Comparison of ENCODE assay signal across 29 mouse cellular contexts in the genomic region with DNA sequence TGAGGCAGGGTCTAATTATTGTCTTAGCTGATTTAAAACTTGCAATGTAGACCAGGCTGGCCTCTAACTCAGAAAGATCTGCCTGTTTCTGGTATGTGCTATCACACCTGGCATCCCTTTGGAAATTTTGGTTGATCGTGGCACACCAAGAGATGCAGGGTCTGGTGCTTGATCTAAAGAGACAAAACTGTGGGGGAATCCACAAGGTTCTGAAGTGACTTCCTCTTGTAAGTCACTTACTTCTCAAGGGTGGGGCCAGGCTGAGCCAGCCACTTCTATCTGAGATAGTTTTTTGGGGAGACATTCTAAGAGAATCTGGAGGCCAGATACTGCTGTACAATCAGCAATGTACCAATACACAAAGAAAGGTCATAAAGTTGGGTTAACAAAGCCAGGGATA. TPM values are rescaled to one million over a fixed set of nuclear protein-coding genes. Genes with fewer than 3 reads are reported as not detected.
DNase-seq lines count a peak whose midpoint lies in the region; ATAC-seq and TF ChIP-seq lines count a peak whose summit lies in the region.
"Had no signal": no experiment of that assay in that cellular context is flagged by ENCODE, and none has a peak within 500 bp of the region (broad histone marks: within the 10 kb centered on the region; RNA-seq: fewer than 3 reads in every experiment).

No protein-coding gene starts in this region.

- no peak for TF ChIP-seq EP300 in liver, embryonic 14.5 days (IDR thresholded peaks at IDR 0.05; ENCODE audit: low read depth)

- peak overlapping the region; percentile 20; the same call in 1 of the 2 replicates for H3K4me2 ChIP-seq in liver, embryonic 14.5 days (ENCODE audit: low read depth)
- H3K4me2 ChIP-seq: embryonic facial prominence, embryonic 15.5 days; forebrain, embryonic 12.5 days; heart, embryonic 11.5 days; hindbrain, embryonic 13.5 days; neural tube, embryonic 15.5 days had no signal

- no peaks in the 10 kb centered on the region for H3K27me3 ChIP-seq in spleen, adult 2 months (ENCODE audit: control insufficient read depth, insufficient read depth, low read length)
- H3K27me3 ChIP-seq in liver, embryonic 14.5 days (ENCODE audit: control insufficient read depth, insufficient read depth, low read length): no peaks in the 10 kb centered on the region
- H3K27me3 ChIP-seq: embryonic facial prominence, embryonic 15.5 days; forebrain, embryonic 12.5 days; hindbrain, embryonic 13.5 days; neural tube, embryonic 15.5 days had no signal

- 23% methylated on average over 1 of the region's 1 CpGs for WGBS in spleen, adult 2 months
- WGBS in liver, embryonic 14.5 days (ENCODE audit: insufficient replicate concordance): 54% methylated on average over 1 of the region's 1 CpGs

- H3K36me3 ChIP-seq in spleen, adult 2 months (ENCODE audit: control insufficient read depth, insufficient read depth, low read length): peaks cover 3% of the 10 kb centered on the region; the same call in 1 of the 2 replicates
- peaks cover 3% of the 10 kb centered on the region for H3K36me3 ChIP-seq in liver, embryonic 14.5 days (replicated peaks; ENCODE audit: control insufficient read depth, insufficient read depth, low read depth)
- H3K36me3 ChIP-seq: embryonic facial prominence, embryonic 10.5 days; embryonic facial prominence, embryonic 15.5 days; forebrain, embryonic 12.5 days; hindbrain, embryonic 13.5 days; neural tube, embryonic 15.5 days had no signal

- peaks cover 29% of the 10 kb centered on the region for H3K4me1 ChIP-seq in spleen, adult 2 months (ENCODE audit: control insufficient read depth, insufficient read depth, insufficient read length)
- H3K4me1 ChIP-seq in liver, embryonic 14.5 days (replicated peaks; ENCODE audit: control insufficient read depth in 2 of 2, insufficient read depth in 2 of 2, low read length in 1 of 2): peaks cover 58 to 60% of the 10 kb centered on the region in 2 experiments
- H3K4me1 ChIP-seq: embryonic facial prominence, embryonic 10.5 days; embryonic facial prominence, embryonic 15.5 days; forebrain, embryonic 12.5 days; hindbrain, embryonic 13.5 days; neural tube, embryonic 15.5 days had no signal

- no peak for TF ChIP-seq CTCF in spleen, adult 2 months (IDR thresholded peaks at IDR 0.05; ENCODE audit: extremely low read depth, insufficient read depth, insufficient read length, insufficient replicate concordance)
- TF ChIP-seq CTCF in liver, embryonic 14.5 days (IDR thresholded peaks at IDR 0.05; ENCODE audit: low read depth): no peak

- H3K9me3 ChIP-seq in liver, embryonic 14.5 days (ENCODE audit: control insufficient read depth, low read length): no peaks in the 10 kb centered on the region
- H3K9me3 ChIP-seq: embryonic facial prominence, embryonic 10.5 days; embryonic facial prominence, embryonic 15.5 days; forebrain, embryonic 12.5 days; hindbrain, embryonic 13.5 days; neural tube, embryonic 15.5 days had no signal

- DNase-seq in spleen, adult 2 months (ENCODE audit: low read depth in 1 of 2, low spot score in 2 of 2): peak in 1 of 2 experiments; percentile 19
- DNase-seq in spleen, postnatal 14 days (ENCODE audit: low spot score in 2 of 2): no peak
- peak; percentile 36 for DNase-seq in A20 (ENCODE audit: low read depth, low spot score)
- peak; percentile 52 for DNase-seq in B cell, adult 2 months
- no peak for DNase-seq in liver, embryonic 14.5 days (ENCODE audit: low read depth in 3 of 3, low spot score in 3 of 3)
- no peak for DNase-seq in embryo, embryonic 10.5 days (ENCODE audit: low spot score)
- DNase-seq in gastrocnemius, postnatal 25 days: no peak
- no peak for DNase-seq in testis, postnatal 10 days (ENCODE audit: low spot score)
- DNase-seq: adrenal gland, adult 2 months; adrenal gland, postnatal 36 days; cerebellum, adult 18-20 months; cerebellum, postnatal 10 days; gastrocnemius, postnatal 10 days; heart, adult 18-20 months; heart, postnatal 4 days; kidney, postnatal 25 days; lung, postnatal 4 days; midbrain, embryonic 14.5 days; retina, postnatal 1 day; right cerebral cortex, postnatal 14 days had no signal

- H3K9ac ChIP-seq in liver, embryonic 14.5 days (replicated peaks): no peak overlapping the region; the same call in 1 of the 2 replicates
- H3K9ac ChIP-seq: embryonic facial prominence, embryonic 15.5 days; forebrain, embryonic 12.5 days; hindbrain, embryonic 13.5 days; neural tube, embryonic 15.5 days had no signal

- ATAC-seq in liver, embryonic 14.5 days (ENCODE audit: insufficient read depth): no peak
- ATAC-seq: activated CD4-positive, CD25-positive, alpha-beta regulatory T cell, adult 4 months; intestine, postnatal 0 days had no signal

- peak overlapping the region; percentile 52 for H3K27ac ChIP-seq in spleen, adult 2 months (ENCODE audit: insufficient read depth, low read length)
- H3K27ac ChIP-seq in liver, embryonic 14.5 days: peak overlapping the region; percentile 49
- H3K27ac ChIP-seq: embryonic facial prominence, embryonic 10.5 days; embryonic facial prominence, embryonic 15.5 days; forebrain, embryonic 12.5 days; hindbrain, embryonic 13.5 days; neural tube, embryonic 15.5 days; stomach, postnatal 0 days had no signal

- TF ChIP-seq POLR2A in spleen, adult 2 months (IDR thresholded peaks at IDR 0.05; ENCODE audit: low read depth, low read length): no peak

- H3K4me3 ChIP-seq in spleen, adult 2 months (ENCODE audit: extremely low read depth, insufficient read depth, insufficient read length): no peak overlapping the region
- no peak overlapping the region for H3K4me3 ChIP-seq in liver, embryonic 14.5 days (ENCODE audit: insufficient read depth in 1 of 2, low read depth in 2 of 2, low read length in 2 of 2)
- H3K4me3 ChIP-seq: embryonic facial prominence, embryonic 10.5 days; embryonic facial prominence, embryonic 15.5 days; forebrain, embryonic 12.5 days; hindbrain, embryonic 13.5 days; neural tube, embryonic 15.5 days had no signal

RNA-seq across cellular contexts. Expression of gene Man1a, which starts 40.8 kb away (rescaled TPM):
- 35.7 and 54.1 TPM in 2 replicates for polyA plus RNA-seq in spleen, adult 2 months (2012; rRNA removed)
- polyA plus RNA-seq in liver, embryonic 14.5 days (2012; rRNA removed): 9.5 and 12.4 TPM in 2 replicates
- 11.5 and 12.4 TPM in 2 replicates for polyA plus RNA-seq in liver, embryonic 14.5 days (2014; fragmentation: Nextera tagmentation; extraction: Ambion mirVana)
- total RNA-seq in gastrocnemius, postnatal 25 days (2021): 10 to 100 TPM in 1 of 2 experiments, 1 to 10 TPM in 1; 9.3 to 15.8 TPM

Comparison
In these comparisons a context has a peak if more than half of its experiments do, and no peak if none do; other contexts are left out.
1. DNase-seq: peak in A20 (single experiment) and B cell, adult 2 months (2 of 2); none in spleen, postnatal 14 days (0 of 2), liver, embryonic 14.5 days (0 of 3), embryo, embryonic 10.5 days (single experiment), gastrocnemius, postnatal 25 days (single experiment) and testis, postnatal 10 days (single experiment).